Mouse (Mus musculus) liver, adult (tissue): ENCODE data around the gene Dnajb12.

ENCODE experiments used
- GATA4 ChIP-seq: IDR thresholded peaks from 2 replicates; pipeline ENCODE4 v1.6.1; 2014; ENCODE audit warnings: mild to moderate bottlenecking, low read length; ENCODE audit not compliant: insufficient replicate concordance

The Dnajb12 gene

GRCm38 (mm10) chr10:59862816-59863440, 16.4 kb upstream of the Dnajb12 start:
- no peak for TF ChIP-seq GATA4

GRCm38 (mm10) chr10:59863620-59864019, 15.7 kb upstream of the Dnajb12 start:
- no peak for TF ChIP-seq GATA4

GRCm38 (mm10) chr10:59864232-59864875, 15.0 kb upstream of the Dnajb12 start:
- TF ChIP-seq GATA4 = no peak

- TF ChIP-seq GATA4 = no peak; the same call in 1 of the 2 replicates
Measured at GRCm38 (mm10) chr10:59864884-59865726, 14.3 kb upstream of the Dnajb12 start.

- no peak for TF ChIP-seq GATA4
Measured at GRCm38 (mm10) chr10:59868266-59868665, 11.1 kb upstream of the Dnajb12 start.

GRCm38 (mm10) chr10:59870038-59870437, 9.3 kb upstream of the Dnajb12 start:
- TF ChIP-seq GATA4 = no peak

GRCm38 (mm10) chr10:59873206-59873605, 6.2 kb upstream of the Dnajb12 start:
- no peak for TF ChIP-seq GATA4

GRCm38 (mm10) chr10:59873613-59874012, 5.7 kb upstream of the Dnajb12 start:
- TF ChIP-seq GATA4 = no peak

GRCm38 (mm10) chr10:59875396-59875795, 4.0 kb upstream of the Dnajb12 start:
- no peak for TF ChIP-seq GATA4

- TF ChIP-seq GATA4 = no peak
Measured at GRCm38 (mm10) chr10:59877421-59878117, 1.8 kb upstream of the Dnajb12 start.

GRCm38 (mm10) chr10:59878823-59879222, 533 bp upstream of the Dnajb12 start:
- no peak for TF ChIP-seq GATA4

- TF ChIP-seq GATA4 = no peak
Measured at GRCm38 (mm10) chr10:59880029-59880386, 652 bp downstream of the Dnajb12 start.

- TF ChIP-seq GATA4 = no peak
Measured at GRCm38 (mm10) chr10:59880837-59881236, 1.5 kb downstream of the Dnajb12 start.

- TF ChIP-seq GATA4 = no peak
Measured at GRCm38 (mm10) chr10:59884327-59885173, 5.2 kb downstream of the Dnajb12 start.

GRCm38 (mm10) chr10:59885174-59886080, 6.1 kb downstream of the Dnajb12 start:
- no peak for TF ChIP-seq GATA4
